Mouse (Mus musculus): ENCODE measurements around the gene Foxk1.
A peak's percentile ranks its signal among the peaks of the same experiment; 100 is the strongest.

Gene Foxk1

GRCm38 (mm10) chr5:142440451-142441147 is 39.3 kb downstream of the Foxk1 start:
- 0 out of 2 replicates have a peak, but pooled peaks have one; percentile 33 for ATAC-seq (ENCODE audit: insufficient number of reproducible peaks, low FRiP score, low TSS enrichment)

- no peak for ATAC-seq (ENCODE audit: insufficient number of reproducible peaks, low FRiP score, low TSS enrichment)
Observed at GRCm38 (mm10) chr5:142441332-142442044, 40.2 kb downstream of the Foxk1 start.

GRCm38 (mm10) chr5:142442045-142442440 is 40.7 kb downstream of the Foxk1 start:
- no peak for ATAC-seq (ENCODE audit: insufficient number of reproducible peaks, low FRiP score, low TSS enrichment)

- ATAC-seq (ENCODE audit: insufficient number of reproducible peaks, low FRiP score, low TSS enrichment), result no peak
Observed at GRCm38 (mm10) chr5:142443514-142443913, 42.2 kb downstream of the Foxk1 start.

GRCm38 (mm10) chr5:142443994-142444393 is 42.7 kb downstream of the Foxk1 start:
- ATAC-seq (ENCODE audit: insufficient number of reproducible peaks, low FRiP score, low TSS enrichment), result no peak

DNA sequence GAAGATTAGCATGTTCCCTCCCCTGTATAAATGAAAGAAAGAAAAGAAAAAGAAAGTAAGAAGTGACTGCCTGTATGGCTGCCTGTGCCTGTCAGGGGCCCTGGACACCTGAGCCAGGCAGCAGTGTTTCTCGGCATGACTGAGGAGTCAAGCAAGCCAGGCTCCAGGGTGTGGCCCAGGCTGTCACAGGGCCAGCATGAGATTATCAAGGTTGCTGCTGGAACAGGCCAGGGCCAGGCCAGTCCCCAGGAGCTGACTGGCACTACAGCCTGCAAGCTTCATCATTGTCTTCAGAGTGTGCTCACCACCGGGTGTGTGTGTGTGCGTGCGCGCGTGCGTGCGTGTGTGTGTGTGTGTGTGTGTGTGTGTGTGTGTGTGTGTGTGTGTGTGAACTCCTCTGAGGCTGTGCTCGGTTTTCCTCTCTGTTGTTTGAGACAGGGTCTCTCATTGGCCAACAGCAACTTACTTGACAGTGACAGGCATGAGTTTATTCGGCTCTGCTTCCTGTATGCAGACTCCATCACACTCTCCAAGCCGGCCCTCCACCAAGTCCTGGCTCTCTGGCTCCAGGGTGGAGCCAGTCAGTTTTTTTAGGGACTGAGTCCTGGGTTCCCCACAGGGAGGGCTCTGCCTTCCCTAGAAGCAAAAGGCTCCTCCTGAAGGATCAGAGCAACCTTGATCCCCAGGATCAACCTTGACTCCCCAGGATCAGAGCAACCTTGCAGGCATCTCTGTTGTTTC is 43.7 kb downstream of the Foxk1 start:
- no peak for ATAC-seq (ENCODE audit: insufficient number of reproducible peaks, low FRiP score, low TSS enrichment)

- ATAC-seq (ENCODE audit: insufficient number of reproducible peaks, low FRiP score, low TSS enrichment), result no peak
Observed at GRCm38 (mm10) chr5:142445709-142446108, 44.4 kb downstream of the Foxk1 start.

- ATAC-seq (ENCODE audit: insufficient number of reproducible peaks, low FRiP score, low TSS enrichment), result peak; percentile 17; the same call in 1 of the 2 replicates
Observed at GRCm38 (mm10) chr5:142448076-142448475, 46.8 kb downstream of the Foxk1 start.

GRCm38 (mm10) chr5:142448623-142449022 is 47.3 kb downstream of the Foxk1 start:
- ATAC-seq (ENCODE audit: insufficient number of reproducible peaks, low FRiP score, low TSS enrichment), result no peak

DNA sequence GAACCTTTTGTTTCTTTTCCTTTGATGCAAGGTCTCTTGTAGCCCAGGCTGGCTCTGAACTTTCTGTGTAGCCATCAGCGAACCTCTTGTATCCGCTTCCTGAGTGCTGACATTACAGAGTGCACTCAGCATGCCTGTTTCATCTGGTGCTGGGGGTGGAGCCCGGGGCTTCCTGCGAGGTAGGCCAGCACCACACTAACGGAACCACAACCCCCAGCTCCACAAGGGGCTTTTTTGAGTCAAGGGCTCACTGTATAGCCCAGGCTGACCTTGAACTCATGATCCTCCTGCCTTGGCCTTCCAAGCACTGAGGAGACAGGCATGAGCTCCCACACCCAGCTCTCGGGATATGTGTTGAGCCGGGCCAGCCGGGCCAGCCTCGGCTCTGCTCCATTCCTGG is 49.5 kb downstream of the Foxk1 start:
- no peak for ATAC-seq (ENCODE audit: insufficient number of reproducible peaks, low FRiP score, low TSS enrichment)

- no peak for ATAC-seq (ENCODE audit: insufficient number of reproducible peaks, low FRiP score, low TSS enrichment)
Observed at GRCm38 (mm10) chr5:142451759-142452158, 50.5 kb downstream of the Foxk1 start.

DNA sequence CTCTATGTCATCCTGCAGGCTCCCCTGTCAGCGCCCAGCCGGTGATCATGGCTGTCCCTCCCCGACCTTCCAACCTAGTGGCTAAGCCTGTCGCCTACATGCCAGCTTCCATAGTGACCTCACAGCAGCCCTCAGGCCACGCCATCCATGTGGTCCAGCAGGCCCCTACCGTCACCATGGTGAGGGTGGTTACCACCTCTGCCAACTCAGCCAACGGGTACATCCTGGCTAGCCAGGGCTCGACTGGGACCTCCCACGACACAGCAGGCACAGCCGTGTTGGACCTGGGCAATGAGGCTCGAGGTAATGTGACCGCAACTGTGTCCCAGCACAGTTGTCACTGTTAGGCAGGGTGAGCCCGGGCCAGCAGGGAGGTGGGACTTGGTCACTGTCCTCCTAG is 52.4 kb downstream of the Foxk1 start:
- no peak for ATAC-seq (ENCODE audit: insufficient number of reproducible peaks, low FRiP score, low TSS enrichment)

GRCm38 (mm10) chr5:142456318-142456717 is 55.0 kb downstream of the Foxk1 start:
- ATAC-seq (ENCODE audit: insufficient number of reproducible peaks, low FRiP score, low TSS enrichment), result no peak

DNA sequence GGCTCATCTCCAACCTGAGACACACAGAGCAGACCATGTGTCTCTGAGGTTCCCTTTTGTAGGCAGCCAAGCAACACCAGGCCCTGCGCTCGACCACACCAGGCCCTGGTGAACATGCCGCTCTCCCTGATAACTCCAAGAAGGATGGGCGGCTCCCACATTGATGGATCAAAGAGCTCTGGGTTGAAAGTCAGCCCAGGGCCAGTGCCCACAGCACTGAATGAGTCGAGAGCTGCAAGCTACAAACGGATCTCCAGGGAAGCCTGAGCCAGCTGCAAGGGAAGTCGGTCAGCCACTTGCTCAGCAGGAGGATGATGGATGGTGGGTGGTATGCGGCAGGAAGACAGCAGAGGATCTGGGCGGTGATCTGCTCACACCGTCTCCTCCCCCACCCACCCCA is 56.0 kb downstream of the Foxk1 start:
- no peak for ATAC-seq (ENCODE audit: insufficient number of reproducible peaks, low FRiP score, low TSS enrichment)

GRCm38 (mm10) chr5:142458791-142459557 is 57.7 kb downstream of the Foxk1 start:
- no peak for ATAC-seq (ENCODE audit: insufficient number of reproducible peaks, low FRiP score, low TSS enrichment)

GRCm38 (mm10) chr5:142459834-142460233 is 58.5 kb downstream of the Foxk1 start:
- no peak for ATAC-seq (ENCODE audit: insufficient number of reproducible peaks, low FRiP score, low TSS enrichment)

DNA sequence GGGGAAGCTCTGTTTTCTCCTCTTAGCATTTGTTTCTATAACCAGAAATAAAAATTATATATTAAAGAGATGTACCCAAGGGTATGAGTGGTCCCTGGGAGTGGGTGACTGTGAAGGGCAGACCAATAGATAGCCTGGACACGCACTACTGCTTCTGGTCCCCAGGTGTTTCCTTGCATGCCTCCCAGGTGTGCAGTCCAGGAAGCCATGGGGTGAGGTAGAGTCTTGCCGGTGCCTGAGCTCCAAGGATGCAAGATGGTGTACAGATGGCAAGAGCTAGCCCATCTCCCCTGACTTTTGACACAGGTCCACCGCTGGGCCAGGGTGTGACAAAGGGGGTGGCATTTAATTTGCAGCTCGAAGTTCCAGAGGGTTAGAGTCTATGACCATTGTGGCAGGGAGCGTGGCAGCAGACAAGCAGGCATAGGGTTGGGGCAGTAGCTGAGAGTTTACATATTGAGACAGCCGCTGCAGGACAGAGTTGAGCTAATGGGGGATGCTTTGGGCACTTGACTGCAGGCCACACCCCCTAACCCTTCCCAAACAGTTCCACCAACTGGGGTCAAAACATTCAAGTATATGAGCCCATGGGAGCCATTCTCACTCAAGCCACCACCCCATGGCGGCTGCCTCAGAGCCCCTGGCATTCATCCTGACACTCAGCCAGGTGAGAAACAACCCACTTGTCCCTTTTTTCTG is 60.8 kb downstream of the Foxk1 start:
- ATAC-seq (ENCODE audit: insufficient number of reproducible peaks, low FRiP score, low TSS enrichment), result no peak

- no peak for ATAC-seq (ENCODE audit: insufficient number of reproducible peaks, low FRiP score, low TSS enrichment)
Observed at GRCm38 (mm10) chr5:142462641-142462948, 61.3 kb downstream of the Foxk1 start.

GRCm38 (mm10) chr5:142463011-142463410 is 61.7 kb downstream of the Foxk1 start:
- no peak for ATAC-seq (ENCODE audit: insufficient number of reproducible peaks, low FRiP score, low TSS enrichment)
